Mouse (Mus musculus) heart, postnatal 36 days (tissue): Measurements from ENCODE around the gene Atf3. TPM values are rescaled to one million over a fixed set of nuclear protein-coding genes. Genes with fewer than 3 reads are reported as not detected.

Experiments used
- DNase-seq, 2 experiments: peaks; one replicate each; pipeline ENCODE4 v3.0.0; 2021 to 2022
- intact Hi-C: fragments of 180-260 bp; cut with DNase I; formaldehyde crosslinking; loops from one replicate; pipeline ENCODE4 v1.15.1; 2025
- total RNA-seq, 2 experiments: library from RNA; stranded (reverse); gene quantifications; 2 replicates each; pipeline ENCODE4 v1.2.3; 2021

Gene Atf3
- total RNA-seq, result 10 to 100 TPM in 1 of 2 experiments, 1 to 10 TPM in 1; 5.0 to 17.9 TPM

GRCm38 (mm10) chr1:191217939-191218338 lies at the start of gene Atf3:
Atf3 (minus strand) TSS chr1:191218039.
- DNase-seq, result no peak
- intact Hi-C loops, result no loop called here

GRCm38 (mm10) chr1:191267162-191267561 lies 49.3 kb upstream of the Atf3 start:
- intact Hi-C loops, result no loop called here
- no peak for DNase-seq

GRCm38 (mm10) chr1:191263471-191263870 lies 45.6 kb upstream of the Atf3 start:
- intact Hi-C loops, result no loop called here
- no peak for DNase-seq

GRCm38 (mm10) chr1:191261861-191262260 lies 44.0 kb upstream of the Atf3 start:
- intact Hi-C loops, result no loop called here
- DNase-seq, result no peak

GRCm38 (mm10) chr1:191259661-191260060 lies 41.8 kb upstream of the Atf3 start:
- DNase-seq, result no peak
- intact Hi-C loops, result no loop called here

GRCm38 (mm10) chr1:191259121-191259520 lies 41.3 kb upstream of the Atf3 start:
- DNase-seq, result no peak
- intact Hi-C loops, result no loop called here

GRCm38 (mm10) chr1:191258521-191258920 lies 40.7 kb upstream of the Atf3 start:
- no peak for DNase-seq
- intact Hi-C loops, result no loop called here

GRCm38 (mm10) chr1:191257981-191258380 lies 40.1 kb upstream of the Atf3 start:
- intact Hi-C loops, result no loop called here
- DNase-seq, result no peak

- intact Hi-C loops, result no loop called here
- DNase-seq, result no peak
Measured at GRCm38 (mm10) chr1:191257351-191257771, 39.5 kb upstream of the Atf3 start.

- no peak for DNase-seq
- intact Hi-C loops, result no loop called here
Measured at GRCm38 (mm10) chr1:191256566-191257350, 38.9 kb upstream of the Atf3 start.

- intact Hi-C loops, result no loop called here
Measured at GRCm38 (mm10) chr1:191256134-191256533, 38.3 kb upstream of the Atf3 start.

GRCm38 (mm10) chr1:191254448-191254847 lies 36.6 kb upstream of the Atf3 start:
- intact Hi-C loops, result no loop called here

More at GRCm38 (mm10) chr1:191256134-191256533, 38.3 kb upstream of the Atf3 start:
- DNase-seq, result no peak

GRCm38 (mm10) chr1:191253636-191254035 lies 35.8 kb upstream of the Atf3 start:
- no peak for DNase-seq
- intact Hi-C loops, result no loop called here

More at GRCm38 (mm10) chr1:191254448-191254847, 36.6 kb upstream of the Atf3 start:
- peak in 1 of 2 experiments; percentile 17 for DNase-seq

- no peak for DNase-seq
- intact Hi-C loops, result no loop called here
Measured at GRCm38 (mm10) chr1:191249975-191250374, 32.1 kb upstream of the Atf3 start.

GRCm38 (mm10) chr1:191248423-191248822 lies 30.6 kb upstream of the Atf3 start:
- DNase-seq, result no peak
- intact Hi-C loops, result no loop called here

- intact Hi-C loops, result no loop called here
- no peak for DNase-seq
Measured at GRCm38 (mm10) chr1:191247561-191247960, 29.7 kb upstream of the Atf3 start.

GRCm38 (mm10) chr1:191243855-191244254 lies 26.0 kb upstream of the Atf3 start:
- DNase-seq, result no peak
- intact Hi-C loops, result no loop called here

GRCm38 (mm10) chr1:191242065-191242698 lies 24.3 kb upstream of the Atf3 start:
- intact Hi-C loops, result no loop called here
- DNase-seq, result no peak

GRCm38 (mm10) chr1:191241574-191241973 lies 23.7 kb upstream of the Atf3 start:
- DNase-seq, result no peak
- intact Hi-C loops, result no loop called here

GRCm38 (mm10) chr1:191239602-191240001 lies 21.8 kb upstream of the Atf3 start:
- intact Hi-C loops, result no loop called here
- DNase-seq, result no peak

- intact Hi-C loops, result no loop called here
- DNase-seq, result no peak
Measured at GRCm38 (mm10) chr1:191235788-191236542, 18.1 kb upstream of the Atf3 start.
